In the genomic region with DNA sequence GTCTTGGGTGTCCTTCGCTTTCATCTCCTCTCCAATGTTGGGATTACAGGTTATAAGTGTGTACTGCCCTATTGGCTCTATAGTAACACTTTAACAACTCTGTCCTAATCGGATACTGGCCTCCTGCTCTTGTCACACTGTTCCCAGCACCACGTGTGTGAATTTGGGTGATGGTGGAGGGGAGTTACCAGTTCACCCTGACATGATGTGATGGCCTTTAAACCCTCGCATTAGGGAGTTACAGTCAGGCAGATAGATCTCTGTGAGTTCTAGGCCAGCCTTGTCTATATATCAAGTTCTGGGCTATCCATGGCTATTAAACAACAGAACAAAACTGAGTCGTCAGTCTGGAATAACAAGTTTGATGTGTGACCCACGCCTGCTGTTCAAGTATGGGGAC, we compare ENCODE assay signal across 20 mouse cellular contexts. TPM values are rescaled to one million over a fixed set of nuclear protein-coding genes. Genes with fewer than 3 reads are reported as not detected.
DNase-seq lines count a peak whose midpoint lies in the region; ATAC-seq and TF ChIP-seq lines count a peak whose summit lies in the region.
"Had no signal": no experiment of that assay in that cellular context is flagged by ENCODE, and none has a peak within 500 bp of the region (broad histone marks: within the 10 kb centered on the region; RNA-seq: fewer than 3 reads in every experiment).

No protein-coding gene starts in this region.

- H3K36me3 ChIP-seq in midbrain, embryonic 11.5 days (ENCODE audit: control insufficient read depth, insufficient read depth, low read length): no peaks in the 10 kb centered on the region
- H3K36me3 ChIP-seq in midbrain, embryonic 14.5 days (ENCODE audit: control insufficient read depth, insufficient read depth, low read length): no peaks in the 10 kb centered on the region
- H3K36me3 ChIP-seq in ES-Bruce4 (ENCODE audit: control insufficient read depth, insufficient read depth, low read length, poor library complexity, severe bottlenecking): no peaks in the 10 kb centered on the region
- H3K36me3 ChIP-seq in limb, embryonic 10.5 days: no peaks in the 10 kb centered on the region
- no peaks in the 10 kb centered on the region for H3K36me3 ChIP-seq in intestine, postnatal 0 days (ENCODE audit: control insufficient read depth, insufficient read depth)
- H3K36me3 ChIP-seq: embryonic facial prominence, embryonic 13.5 days; embryonic facial prominence, embryonic 15.5 days; forebrain, embryonic 15.5 days had no signal

- H3K4me3 ChIP-seq in midbrain, embryonic 11.5 days (ENCODE audit: low read depth, low read length): no peak overlapping the region
- no peak overlapping the region for H3K4me3 ChIP-seq in midbrain, embryonic 14.5 days (replicated peaks; ENCODE audit: low read depth, low read length)
- no peak overlapping the region for H3K4me3 ChIP-seq in ES-Bruce4 (ENCODE audit: low read depth, low read length)
- no peak overlapping the region for H3K4me3 ChIP-seq in limb, embryonic 10.5 days
- H3K4me3 ChIP-seq in intestine, postnatal 0 days (ENCODE audit: low read depth, low read length): no peak overlapping the region
- H3K4me3 ChIP-seq: embryonic facial prominence, embryonic 13.5 days; embryonic facial prominence, embryonic 15.5 days; forebrain, embryonic 13.5 days; forebrain, embryonic 15.5 days had no signal

- WGBS in midbrain, embryonic 11.5 days: 83% methylated on average over 6 of the region's 6 CpGs
- 86% methylated on average over 6 of the region's 6 CpGs for WGBS in midbrain, embryonic 14.5 days
- 81% methylated on average over 6 of the region's 6 CpGs for WGBS in limb, embryonic 10.5 days
- WGBS in intestine, postnatal 0 days: 79% methylated on average over 6 of the region's 6 CpGs

- TF ChIP-seq CTCF in ES-Bruce4 (IDR thresholded peaks at IDR 0.05; ENCODE audit: low read depth, low read length): no peak
- no peak for TF ChIP-seq CTCF in intestine, postnatal 0 days (IDR thresholded peaks at IDR 0.05; ENCODE audit: low read depth)

- no peaks in the 10 kb centered on the region for H3K27me3 ChIP-seq in midbrain, embryonic 11.5 days (ENCODE audit: control insufficient read depth, insufficient read depth, low read length)
- no peaks in the 10 kb centered on the region for H3K27me3 ChIP-seq in midbrain, embryonic 14.5 days (ENCODE audit: control insufficient read depth, insufficient read depth, low read length)
- no peaks in the 10 kb centered on the region for H3K27me3 ChIP-seq in ES-Bruce4 (ENCODE audit: control insufficient read depth, insufficient read depth, low read length, poor library complexity, severe bottlenecking)
- H3K27me3 ChIP-seq in limb, embryonic 10.5 days (ENCODE audit: low read depth, poor library complexity, severe bottlenecking): no peaks in the 10 kb centered on the region
- H3K27me3 ChIP-seq in intestine, postnatal 0 days (replicated peaks; ENCODE audit: control insufficient read depth, insufficient read depth, low read length): no peaks in the 10 kb centered on the region
- H3K27me3 ChIP-seq: CH12.LX; embryonic facial prominence, embryonic 13.5 days; embryonic facial prominence, embryonic 15.5 days; forebrain, embryonic 13.5 days; forebrain, embryonic 15.5 days; Patski had no signal

- DNase-seq in heart, adult 11 months: peak; percentile 84
- DNase-seq in heart, postnatal 36 days: no peak
- DNase-seq in midbrain, embryonic 11.5 days (ENCODE audit: low spot score, missing footprints): peak; percentile 65
- DNase-seq in midbrain, embryonic 14.5 days: no peak
- no peak for DNase-seq in limb, embryonic 10.5 days (ENCODE audit: low spot score)
- DNase-seq: cerebellum, adult 11-12 months had no signal

- H3K9ac ChIP-seq in midbrain, embryonic 11.5 days (ENCODE audit: low read length): no peak overlapping the region
- H3K9ac ChIP-seq in midbrain, embryonic 14.5 days (replicated peaks; ENCODE audit: low read length): no peak overlapping the region
- 0 out of 2 replicates have a peak overlapping the region, but pooled peaks have one; percentile 44 for H3K9ac ChIP-seq in ES-Bruce4 (ENCODE audit: low read depth, poor library complexity, severe bottlenecking)
- no peak overlapping the region for H3K9ac ChIP-seq in intestine, postnatal 0 days (ENCODE audit: low read depth, low read length)
- H3K9ac ChIP-seq: embryonic facial prominence, embryonic 13.5 days; embryonic facial prominence, embryonic 15.5 days; forebrain, embryonic 13.5 days; forebrain, embryonic 15.5 days; forebrain, postnatal 0 days had no signal

- ATAC-seq in midbrain, embryonic 11.5 days (ENCODE audit: low FRiP score): no peak
- ATAC-seq in midbrain, embryonic 14.5 days (ENCODE audit: low FRiP score, low TSS enrichment): no peak
- ATAC-seq in intestine, postnatal 0 days: no peak
- ATAC-seq in erythroblast, adult 5-6 weeks (replicated peaks; ENCODE audit: low FRiP score, poor library complexity, severe bottlenecking): no peak
- ATAC-seq: forebrain, embryonic 15.5 days; Patski had no signal

- no peak for TF ChIP-seq EP300 in ES-Bruce4 (IDR thresholded peaks at IDR 0.05; ENCODE audit: insufficient read depth, low read depth, low read length)

- no peak for TF ChIP-seq POLR2A in ES-Bruce4 (IDR thresholded peaks at IDR 0.05; ENCODE audit: insufficient read depth, low read length)

- intact Hi-C loops in heart, postnatal 36 days (cut with DNase I): no loop called here

- no peaks in the 10 kb centered on the region for H3K4me1 ChIP-seq in midbrain, embryonic 11.5 days (ENCODE audit: control insufficient read depth, insufficient read depth, low read length)
- H3K4me1 ChIP-seq in midbrain, embryonic 14.5 days (ENCODE audit: control insufficient read depth, insufficient read depth, low read length): no peaks in the 10 kb centered on the region
- H3K4me1 ChIP-seq in ES-Bruce4 (ENCODE audit: control insufficient read depth, insufficient read depth, low read length): peaks cover 1% of the 10 kb centered on the region
- H3K4me1 ChIP-seq in limb, embryonic 10.5 days: peaks cover 11% of the 10 kb centered on the region; the same call in 1 of the 2 replicates
- H3K4me1 ChIP-seq in intestine, postnatal 0 days (replicated peaks; ENCODE audit: control insufficient read depth, insufficient read depth, low read length): no peaks in the 10 kb centered on the region
- H3K4me1 ChIP-seq: embryonic facial prominence, embryonic 13.5 days; embryonic facial prominence, embryonic 15.5 days; forebrain, embryonic 13.5 days; forebrain, embryonic 15.5 days had no signal

- H3K27ac ChIP-seq in midbrain, embryonic 11.5 days (ENCODE audit: low read depth, low read length): no peak overlapping the region
- H3K27ac ChIP-seq in midbrain, embryonic 14.5 days (replicated peaks; ENCODE audit: low read depth, low read length): no peak overlapping the region
- H3K27ac ChIP-seq in ES-Bruce4 (ENCODE audit: insufficient read depth, low read length): no peak overlapping the region
- H3K27ac ChIP-seq in limb, embryonic 10.5 days: peak overlapping the region; percentile 55; the same call in 1 of the 2 replicates
- no peak overlapping the region for H3K27ac ChIP-seq in intestine, postnatal 0 days (ENCODE audit: low read depth, low read length)
- H3K27ac ChIP-seq: embryonic facial prominence, embryonic 13.5 days; embryonic facial prominence, embryonic 15.5 days; forebrain, embryonic 13.5 days; forebrain, embryonic 15.5 days had no signal

- H3K4me2 ChIP-seq in midbrain, embryonic 11.5 days: no peak overlapping the region
- no peak overlapping the region for H3K4me2 ChIP-seq in midbrain, embryonic 14.5 days (ENCODE audit: low read length)
- H3K4me2 ChIP-seq in intestine, postnatal 0 days (replicated peaks; ENCODE audit: low read depth): no peak overlapping the region
- H3K4me2 ChIP-seq: embryonic facial prominence, embryonic 13.5 days; embryonic facial prominence, embryonic 15.5 days; forebrain, embryonic 13.5 days; forebrain, embryonic 15.5 days had no signal

- no peaks in the 10 kb centered on the region for H3K9me3 ChIP-seq in midbrain, embryonic 11.5 days (ENCODE audit: control insufficient read depth, low read length)
- H3K9me3 ChIP-seq in midbrain, embryonic 14.5 days (ENCODE audit: control insufficient read depth, low read length): no peaks in the 10 kb centered on the region
- no peaks in the 10 kb centered on the region for H3K9me3 ChIP-seq in ES-Bruce4 (replicated peaks; ENCODE audit: control insufficient read depth, insufficient read depth, low read length, poor library complexity, severe bottlenecking)
- H3K9me3 ChIP-seq in limb, embryonic 10.5 days (replicated peaks): no peaks in the 10 kb centered on the region
- H3K9me3 ChIP-seq in intestine, postnatal 0 days (ENCODE audit: control insufficient read depth): no peaks in the 10 kb centered on the region
- H3K9me3 ChIP-seq: embryonic facial prominence, embryonic 13.5 days; embryonic facial prominence, embryonic 15.5 days; forebrain, embryonic 13.5 days; forebrain, embryonic 15.5 days had no signal

RNA-seq across cellular contexts. Expression of gene Kif2c, which starts 27.2 kb away (rescaled TPM):
- total RNA-seq in heart, postnatal 36 days (2021): under 1 TPM; 0.33 to 0.60 TPM
- 103 and 104 TPM in 2 replicates for polyA plus RNA-seq in midbrain, embryonic 11.5 days (2014; fragmentation: Nextera tagmentation; extraction: Ambion mirVana)
- polyA plus RNA-seq in midbrain, embryonic 14.5 days (2014; fragmentation: Nextera tagmentation; extraction: Ambion mirVana): 7.2 and 16.0 TPM in 2 replicates
- 109 and 112 TPM in 2 replicates for polyA plus RNA-seq in ES-Bruce4 (2011; ENCODE audit: insufficient read depth, insufficient read length, low read depth, missing spikeins)
- 116 and 124 TPM in 2 replicates for polyA plus RNA-seq in limb, embryonic 10.5 days (2016; fragmentation: Nextera tagmentation; extraction: Ambion mirVana)
- 6.8 and 7.9 TPM in 2 replicates for polyA plus RNA-seq in intestine, postnatal 0 days (2015; fragmentation: Nextera tagmentation; extraction: Ambion mirVana)
- total RNA-seq in erythroblast, adult 5-6 weeks (2015; ENCODE audit: low replicate concordance): 11.5 and 16.7 TPM in 2 replicates
- 13.2 and 14.5 TPM in 2 replicates for total RNA-seq in erythroblast, adult 5-6 weeks (2017; ENCODE audit: low replicate concordance)

RNA-seq across cellular contexts. Expression of gene Tmem53, which starts 42.2 kb away (rescaled TPM):
- 10 to 100 TPM; 26.5 to 28.5 TPM for total RNA-seq in heart, postnatal 36 days (2021)
- polyA plus RNA-seq in midbrain, embryonic 11.5 days (2014; fragmentation: Nextera tagmentation; extraction: Ambion mirVana): 7.5 and 8.4 TPM in 2 replicates
- polyA plus RNA-seq in midbrain, embryonic 14.5 days (2014; fragmentation: Nextera tagmentation; extraction: Ambion mirVana): 9.1 and 12.2 TPM in 2 replicates
- polyA plus RNA-seq in ES-Bruce4 (2011; ENCODE audit: insufficient read depth, insufficient read length, low read depth, missing spikeins): 1.8 and 2.7 TPM in 2 replicates
- polyA plus RNA-seq in limb, embryonic 10.5 days (2016; fragmentation: Nextera tagmentation; extraction: Ambion mirVana): 6.2 and 9.2 TPM in 2 replicates
- 12.8 and 14.0 TPM in 2 replicates for polyA plus RNA-seq in intestine, postnatal 0 days (2015; fragmentation: Nextera tagmentation; extraction: Ambion mirVana)
- total RNA-seq in erythroblast, adult 5-6 weeks (2015; ENCODE audit: low replicate concordance): 1.9 and 4.0 TPM in 2 replicates
- 1.9 TPM in 1 of 2 replicates, not detected in the other for total RNA-seq in erythroblast, adult 5-6 weeks (2017; ENCODE audit: low replicate concordance)
- total RNA-seq: common myeloid progenitor, adult 5-6 weeks had no signal

RNA-seq across cellular contexts. Expression of gene Armh1, which starts 42.3 kb away (rescaled TPM):
- not detected for total RNA-seq in heart, postnatal 36 days (2021)
- 0.34 and 0.40 TPM in 2 replicates for polyA plus RNA-seq in midbrain, embryonic 11.5 days (2014; fragmentation: Nextera tagmentation; extraction: Ambion mirVana)
- 0.54 and 0.73 TPM in 2 replicates for polyA plus RNA-seq in midbrain, embryonic 14.5 days (2014; fragmentation: Nextera tagmentation; extraction: Ambion mirVana)
- polyA plus RNA-seq in ES-Bruce4 (2011; ENCODE audit: insufficient read depth, insufficient read length, low read depth, missing spikeins): 0.49 and 0.52 TPM in 2 replicates
- polyA plus RNA-seq in limb, embryonic 10.5 days (2016; fragmentation: Nextera tagmentation; extraction: Ambion mirVana): 0.09 and 0.25 TPM in 2 replicates
- 0.12 and 0.22 TPM in 2 replicates for polyA plus RNA-seq in intestine, postnatal 0 days (2015; fragmentation: Nextera tagmentation; extraction: Ambion mirVana)
- total RNA-seq in erythroblast, adult 5-6 weeks (2015; ENCODE audit: low replicate concordance): not detected in 2 replicates
- not detected in 2 replicates for total RNA-seq in erythroblast, adult 5-6 weeks (2017; ENCODE audit: low replicate concordance)
- total RNA-seq: CH12.LX; common myeloid progenitor, adult 5-6 weeks had no signal
- polyA plus RNA-seq: activated CD4-positive, CD25-positive, alpha-beta regulatory T cell, adult 4 months; C2C12; CD4-positive, CD25-positive, alpha-beta regulatory T cell, adult 4 months had no signal

RNA-seq across cellular contexts. Expression of gene Rps8, which starts 53.5 kb away (rescaled TPM):
- total RNA-seq in heart, postnatal 36 days (2021): 100 to 1,000 TPM; 550 to 602 TPM
- polyA plus RNA-seq in midbrain, embryonic 11.5 days (2014; fragmentation: Nextera tagmentation; extraction: Ambion mirVana): 780 and 794 TPM in 2 replicates
- 599 and 678 TPM in 2 replicates for polyA plus RNA-seq in midbrain, embryonic 14.5 days (2014; fragmentation: Nextera tagmentation; extraction: Ambion mirVana)
- 2,253 and 2,515 TPM in 2 replicates for polyA plus RNA-seq in ES-Bruce4 (2011; ENCODE audit: insufficient read depth, insufficient read length, low read depth, missing spikeins)
- polyA plus RNA-seq in limb, embryonic 10.5 days (2016; fragmentation: Nextera tagmentation; extraction: Ambion mirVana): 842 and 1,039 TPM in 2 replicates
- polyA plus RNA-seq in intestine, postnatal 0 days (2015; fragmentation: Nextera tagmentation; extraction: Ambion mirVana): 563 and 564 TPM in 2 replicates
- 981 and 1,137 TPM in 2 replicates for total RNA-seq in erythroblast, adult 5-6 weeks (2015; ENCODE audit: low replicate concordance)
- 281 and 366 TPM in 2 replicates for total RNA-seq in erythroblast, adult 5-6 weeks (2017; ENCODE audit: low replicate concordance)

Comparison
In these comparisons a context has a peak if more than half of its experiments do, and no peak if none do; other contexts are left out.
1. DNase-seq: peak in heart, adult 11 months (single experiment) and midbrain, embryonic 11.5 days (single experiment); none in heart, postnatal 36 days (0 of 2), midbrain, embryonic 14.5 days (single experiment) and limb, embryonic 10.5 days (single experiment).